Mouse (Mus musculus): ENCODE results near the gene Trappc3. TPM values are rescaled to one million over a fixed set of nuclear protein-coding genes. Genes with fewer than 3 reads are reported as not detected.

The Trappc3 gene
- total and polyA plus RNA-seq, 3 experiments, result 71.0 to 72.0 TPM; not detected in 1

DNA sequence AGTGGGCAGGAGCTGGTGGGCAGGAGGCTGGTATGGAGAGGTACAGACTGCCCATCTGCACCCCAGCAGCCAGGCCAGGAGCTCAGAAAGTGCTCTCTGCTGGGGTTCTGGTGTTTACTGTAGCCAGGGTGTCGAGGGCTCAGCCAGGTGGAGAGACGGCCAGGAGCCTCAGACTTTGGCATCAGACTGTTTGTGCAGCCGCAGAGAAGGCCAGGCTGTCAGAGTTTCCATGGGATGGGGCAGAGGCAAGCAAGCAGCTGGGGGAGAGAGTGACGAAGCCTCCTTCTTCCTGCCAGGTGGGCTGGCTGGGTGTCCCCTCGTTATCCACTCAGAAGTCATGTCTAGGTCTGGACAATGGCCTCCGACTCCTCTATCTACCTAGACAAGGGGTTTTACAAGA lies 33.0 kb downstream of the Trappc3 start:
- no peak overlapping the region for H3K27ac ChIP-seq (ENCODE audit: control insufficient read depth, low read depth, low read length)
- no peaks in the 10 kb centered on the region for H3K4me1 ChIP-seq (ENCODE audit: control insufficient read depth in 1 of 2, insufficient read depth in 2 of 2, low read length in 2 of 2)
- no peak for TF ChIP-seq POLR2AphosphoS5 (IDR thresholded peaks at IDR 0.05; ENCODE audit: borderline replicate concordance, low read depth, low read length)
- no peak for TF ChIP-seq ZNF384 (IDR thresholded peaks at IDR 0.05; ENCODE audit: low read depth, low read length)
- no peak for TF ChIP-seq SIN3A (IDR thresholded peaks at IDR 0.05; ENCODE audit: low read length)
- no peak for TF ChIP-seq MAX (IDR thresholded peaks at IDR 0.05; ENCODE audit: low read length)
- no peaks in the 10 kb centered on the region for H3K36me3 ChIP-seq (ENCODE audit: control insufficient read depth in 1 of 2, insufficient read depth in 2 of 2, low read length in 2 of 2)
- H3K27me3 ChIP-seq (ENCODE audit: control insufficient read depth in 1 of 2, insufficient read depth in 2 of 2, low read length in 2 of 2), result no peaks in the 10 kb centered on the region
- H3K9me3 ChIP-seq (replicated peaks; ENCODE audit: insufficient read depth, low read length), result no peaks in the 10 kb centered on the region
- DNase-seq (ENCODE audit: low read depth, low spot score), result no peak
- H3K79me2 ChIP-seq (ENCODE audit: control insufficient read depth, insufficient read depth, low read length, poor library complexity), result no peaks in the 10 kb centered on the region
- H3K9ac ChIP-seq (ENCODE audit: control insufficient read depth, low read depth, low read length, poor library complexity, severe bottlenecking), result no peak overlapping the region
- no peak overlapping the region for H3K4me3 ChIP-seq (ENCODE audit: control insufficient read depth in 1 of 2, insufficient read depth in 1 of 2, low read depth in 2 of 2, low read length in 2 of 2)

DNA sequence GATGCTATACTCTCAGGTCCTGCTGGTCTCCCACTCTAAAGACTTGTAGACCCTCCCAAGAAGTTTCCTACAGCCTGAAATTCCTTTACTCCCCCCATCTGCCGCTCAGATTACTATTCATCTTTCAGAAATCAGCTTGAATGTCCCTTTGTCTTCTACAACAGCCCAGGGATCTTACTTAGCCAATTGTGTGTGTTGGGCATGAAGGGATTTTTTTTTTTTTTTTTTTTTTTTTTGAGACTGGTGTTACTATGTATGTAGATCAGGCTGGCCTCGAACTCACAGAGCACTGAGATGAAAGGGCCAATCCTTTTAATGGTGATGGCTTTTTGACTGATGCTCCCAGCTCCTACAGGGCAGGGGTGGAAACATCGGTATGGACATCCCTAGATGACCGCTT lies 33.8 kb downstream of the Trappc3 start:
- no peaks in the 10 kb centered on the region for H3K27me3 ChIP-seq (ENCODE audit: control insufficient read depth in 1 of 2, insufficient read depth in 2 of 2, low read length in 2 of 2)
- no peaks in the 10 kb centered on the region for H3K36me3 ChIP-seq (ENCODE audit: control insufficient read depth in 1 of 2, insufficient read depth in 2 of 2, low read length in 2 of 2)
- TF ChIP-seq ZNF384 (IDR thresholded peaks at IDR 0.05; ENCODE audit: low read depth, low read length) (peak; percentile 71), GATA1 (IDR thresholded peaks at IDR 0.05; ENCODE audit: low read depth, low read length) (no peak)
- H3K4me1 ChIP-seq (ENCODE audit: control insufficient read depth in 1 of 2, insufficient read depth in 2 of 2, low read length in 2 of 2), result no peaks in the 10 kb centered on the region
- no peaks in the 10 kb centered on the region for H3K79me2 ChIP-seq (ENCODE audit: control insufficient read depth, insufficient read depth, low read length, poor library complexity)
- H3K9ac ChIP-seq (ENCODE audit: control insufficient read depth, low read depth, low read length, poor library complexity, severe bottlenecking), result no peak overlapping the region
- no peak for DNase-seq (ENCODE audit: low read depth, low spot score)
- no peak overlapping the region for H3K27ac ChIP-seq (ENCODE audit: control insufficient read depth, low read depth, low read length)
- no peak overlapping the region for H3K4me3 ChIP-seq (ENCODE audit: control insufficient read depth in 1 of 2, insufficient read depth in 1 of 2, low read depth in 2 of 2, low read length in 2 of 2)
- no peaks in the 10 kb centered on the region for H3K9me3 ChIP-seq (replicated peaks; ENCODE audit: insufficient read depth, low read length)

DNA sequence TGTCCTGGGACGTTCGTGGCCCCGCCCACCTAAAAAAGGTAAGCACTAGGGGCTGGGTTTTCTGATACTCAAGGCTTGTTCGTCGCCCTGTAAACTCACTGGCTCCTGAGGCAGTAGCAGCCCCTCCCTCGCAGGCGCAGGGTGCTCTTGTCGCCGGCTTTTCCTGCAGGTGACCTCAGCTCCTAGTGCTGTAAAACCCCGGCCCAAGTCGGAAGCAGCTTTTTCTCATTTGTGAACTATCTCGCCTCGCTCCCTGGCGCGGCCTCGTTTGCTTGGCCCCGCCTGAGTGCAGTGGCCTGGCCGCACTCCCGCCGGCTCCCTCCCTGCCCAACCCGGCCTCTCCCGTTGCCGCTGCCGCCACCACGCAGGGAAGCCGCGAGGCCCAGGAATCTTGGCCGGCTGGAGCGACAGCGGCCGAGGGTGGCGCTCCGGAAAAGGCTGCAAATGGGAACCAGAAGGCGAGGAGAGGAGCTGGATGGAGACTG lies 34.5 kb downstream of the Trappc3 start:
- Histone ChIP-seq H3K27ac (ENCODE audit: control insufficient read depth, low read depth, low read length) (no peak overlapping the region), H3K27me3 (ENCODE audit: control insufficient read depth in 1 of 2, insufficient read depth in 2 of 2, low read length in 2 of 2) (no peaks in the 10 kb centered on the region), H3K9me3 (replicated peaks; ENCODE audit: insufficient read depth, low read length) (no peaks in the 10 kb centered on the region), H3K36me3 (ENCODE audit: control insufficient read depth in 1 of 2, insufficient read depth in 2 of 2, low read length in 2 of 2) (no peaks in the 10 kb centered on the region), H3K4me3 (ENCODE audit: control insufficient read depth in 1 of 2, insufficient read depth in 1 of 2, low read depth in 2 of 2, low read length in 2 of 2) (peak overlapping the region; percentile 29 to 48; a peak in 3 of 4 replicates), H3K9ac (ENCODE audit: control insufficient read depth, low read depth, low read length, poor library complexity, severe bottlenecking) (peak overlapping the region; percentile 46), H3K79me2 (ENCODE audit: control insufficient read depth, insufficient read depth, low read length, poor library complexity) (no peaks in the 10 kb centered on the region), H3K4me1 (ENCODE audit: control insufficient read depth in 1 of 2, insufficient read depth in 2 of 2, low read length in 2 of 2) (no peaks in the 10 kb centered on the region)
- TF ChIP-seq CHD1 (IDR thresholded peaks at IDR 0.05; ENCODE audit: low read depth, low read length), result no peak
- no peak for TF ChIP-seq ELF1 (IDR thresholded peaks at IDR 0.05; ENCODE audit: low read depth, low read length)
- TF ChIP-seq TCF12 (IDR thresholded peaks at IDR 0.05; ENCODE audit: low read depth, low read length), result no peak
- no peak for TF ChIP-seq GATA1 (IDR thresholded peaks at IDR 0.05; ENCODE audit: low read depth, low read length)
- no peak for TF ChIP-seq USF2 (IDR thresholded peaks at IDR 0.05; ENCODE audit: borderline replicate concordance in 1 of 2, insufficient read depth in 1 of 2, low read depth in 1 of 2, low read length in 2 of 2)
- TF ChIP-seq RCOR1 (IDR thresholded peaks at IDR 0.05; ENCODE audit: low read depth, low read length), result no peak
- no peak for TF ChIP-seq NELFE (IDR thresholded peaks at IDR 0.05; ENCODE audit: low read depth, low read length)
- TF ChIP-seq TBP (IDR thresholded peaks at IDR 0.05; ENCODE audit: low read depth, low read length), result no peak
- TF ChIP-seq ZC3H11A (IDR thresholded peaks at IDR 0.05; ENCODE audit: low read depth, low read length), result no peak
- no peak for TF ChIP-seq E2F4 (IDR thresholded peaks at IDR 0.05; ENCODE audit: borderline replicate concordance, low read depth, low read length)
- TF ChIP-seq SMC3 (IDR thresholded peaks at IDR 0.05; ENCODE audit: low read depth, low read length), result no peak
- TF ChIP-seq GABPA (IDR thresholded peaks at IDR 0.05; ENCODE audit: low read depth, low read length), result no peak
- no peak for TF ChIP-seq MAZ (IDR thresholded peaks at IDR 0.05; ENCODE audit: low read depth, low read length)
- no peak for TF ChIP-seq NRF1 (IDR thresholded peaks at IDR 0.05; ENCODE audit: insufficient read depth, low read depth, low read length, poor library complexity, severe bottlenecking)
- no peak for TF ChIP-seq BHLHE40 (IDR thresholded peaks at IDR 0.05; ENCODE audit: borderline replicate concordance, low read depth, low read length)
- DNase-seq (ENCODE audit: low read depth, low spot score), result peak; percentile 35
